Mouse (Mus musculus) heart, embryonic 10.5 days (tissue): Measurements from ENCODE around the gene Dennd1a. TPM values are rescaled to one million over a fixed set of nuclear protein-coding genes. Genes with fewer than 3 reads are reported as not detected.

ENCODE experiments used
- DNase-seq: peaks from one replicate; pipeline ENCODE4 v3.0.0-alpha.2; 2017; ENCODE audit warnings: low spot score
- H3K27ac ChIP-seq: fragments of 300-500 bp; sonication (generic); 2 replicates; pipeline ENCODE4 v1.5.1; 2016; ENCODE audit warnings: mild to moderate bottlenecking
- H3K27me3 ChIP-seq: fragments of 300-500 bp; sonication (generic); 2 replicates; pipeline ENCODE4 v1.6.1; 2016; ENCODE audit warnings: mild to moderate bottlenecking; ENCODE audit not compliant: poor library complexity, insufficient read depth, severe bottlenecking
- H3K36me3 ChIP-seq: fragments of 300-500 bp; sonication (generic); 2 replicates; pipeline ENCODE4 v1.6.1; 2016; ENCODE audit warnings: mild to moderate bottlenecking, moderate library complexity
- H3K4me1 ChIP-seq: fragments of 300-500 bp; sonication (generic); 2 replicates; pipeline ENCODE4 v1.6.1; 2016; ENCODE audit warnings: mild to moderate bottlenecking
- H3K4me3 ChIP-seq: fragments of 300-500 bp; sonication (generic); 2 replicates; pipeline ENCODE4 v1.5.1; 2016; ENCODE audit warnings: mild to moderate bottlenecking, moderate library complexity
- H3K9me3 ChIP-seq: fragments of 300-500 bp; sonication (generic); 2 replicates; pipeline ENCODE4 v1.6.1; 2016; ENCODE audit warnings: mild to moderate bottlenecking, moderate library complexity
- WGBS: fragments of 180-500 bp; shearing (Covaris S2); methylation state at CpG from one replicate; pipeline ENCODE4 v1.1.7; 2016; 5-methylcytosine and 5-hydroxymethylcytosine counted together
- polyA plus RNA-seq: library from polyadenylated mRNA; unstranded; fragments of >200 nt; fragmentation: Nextera tagmentation; extraction: Ambion mirVana; gene quantifications from 2 replicates; pipeline ENCODE4 v1.2.1, GENCODE M21; 2016

Dennd1a gene
- polyA plus RNA-seq, 1 experiment from 2014 or later = 14.8 TPM

GRCm38 (mm10) chr2:37842719-37843118 is 444.5 kb downstream of the Dennd1a start:
- no peak overlapping the region for H3K4me3 ChIP-seq
- WGBS = 21% methylated on average over 4 of the region's 4 CpGs
- H3K27ac ChIP-seq = peak overlapping the region; percentile 56
- no peaks in the 10 kb centered on the region for H3K27me3 ChIP-seq
- H3K36me3 ChIP-seq = peaks cover 4% of the 10 kb centered on the region; the same call in 1 of the 2 replicates
- peak; percentile 79 for DNase-seq
- no peaks in the 10 kb centered on the region for H3K9me3 ChIP-seq
- H3K4me1 ChIP-seq = peaks cover 18% of the 10 kb centered on the region

GRCm38 (mm10) chr2:37842151-37842569 is 445.0 kb downstream of the Dennd1a start:
- peak overlapping the region; percentile 56; the same call in 1 of the 2 replicates for H3K27ac ChIP-seq
- H3K36me3 ChIP-seq = peaks cover 4% of the 10 kb centered on the region; the same call in 1 of the 2 replicates
- H3K27me3 ChIP-seq = no peaks in the 10 kb centered on the region
- 19% methylated on average over 7 of the region's 7 CpGs for WGBS
- no peak overlapping the region for H3K4me3 ChIP-seq
- no peak for DNase-seq
- peaks cover 18% of the 10 kb centered on the region for H3K4me1 ChIP-seq
- H3K9me3 ChIP-seq = no peaks in the 10 kb centered on the region

- DNase-seq = no peak
Observed at GRCm38 (mm10) chr2:37839922-37840321, 447.3 kb downstream of the Dennd1a start.

GRCm38 (mm10) chr2:37838202-37838984 is 448.8 kb downstream of the Dennd1a start:
- Histone ChIP-seq H3K4me1 (peaks cover 16% of the 10 kb centered on the region), H3K27me3 (no peaks in the 10 kb centered on the region), H3K9me3 (no peaks in the 10 kb centered on the region), H3K4me3 (no peak overlapping the region), H3K27ac (no peak overlapping the region), H3K36me3 (no peaks in the 10 kb centered on the region)
- 84% methylated on average over 7 of the region's 7 CpGs for WGBS
- DNase-seq = no peak

More at GRCm38 (mm10) chr2:37839922-37840321, 447.3 kb downstream of the Dennd1a start:
- Histone ChIP-seq H3K4me3 (no peak overlapping the region), H3K36me3 (peaks cover 4% of the 10 kb centered on the region; the same call in 1 of the 2 replicates), H3K27me3 (no peaks in the 10 kb centered on the region), H3K4me1 (peaks cover 18% of the 10 kb centered on the region), H3K27ac (no peak overlapping the region), H3K9me3 (no peaks in the 10 kb centered on the region)

GRCm38 (mm10) chr2:37837542-37837941 is 449.6 kb downstream of the Dennd1a start:
- Histone ChIP-seq H3K4me3 (no peak overlapping the region), H3K36me3 (no peaks in the 10 kb centered on the region), H3K4me1 (peaks cover 12% of the 10 kb centered on the region), H3K27me3 (no peaks in the 10 kb centered on the region), H3K27ac (no peak overlapping the region), H3K9me3 (no peaks in the 10 kb centered on the region)
- DNase-seq = no peak
- 95% methylated on average over 3 of the region's 3 CpGs for WGBS

GRCm38 (mm10) chr2:37836926-37837325 is 450.3 kb downstream of the Dennd1a start:
- no peaks in the 10 kb centered on the region for H3K36me3 ChIP-seq
- no peak for DNase-seq
- peaks cover 7% of the 10 kb centered on the region for H3K4me1 ChIP-seq
- no peak overlapping the region for H3K27ac ChIP-seq
- H3K4me3 ChIP-seq = no peak overlapping the region
- no peaks in the 10 kb centered on the region for H3K9me3 ChIP-seq
- no peaks in the 10 kb centered on the region for H3K27me3 ChIP-seq
- 91% methylated on average over 3 of the region's 3 CpGs for WGBS

- Histone ChIP-seq H3K9me3 (no peaks in the 10 kb centered on the region), H3K36me3 (no peaks in the 10 kb centered on the region), H3K4me3 (no peak overlapping the region), H3K27me3 (no peaks in the 10 kb centered on the region), H3K27ac (no peak overlapping the region), H3K4me1 (peaks cover 31% of the 10 kb centered on the region)
- WGBS = 71% methylated on average over 10 of the region's 10 CpGs
- DNase-seq = no peak
Observed at GRCm38 (mm10) chr2:37832253-37832652, 454.9 kb downstream of the Dennd1a start.

- DNase-seq = no peak
- no peak overlapping the region for H3K4me3 ChIP-seq
- no peaks in the 10 kb centered on the region for H3K9me3 ChIP-seq
- 48% methylated on average over 9 of the region's 9 CpGs for WGBS
- H3K36me3 ChIP-seq = no peaks in the 10 kb centered on the region
- H3K27ac ChIP-seq = no peak overlapping the region
- H3K27me3 ChIP-seq = peaks cover 14% of the 10 kb centered on the region; the same call in 1 of the 2 replicates
- peaks cover 31% of the 10 kb centered on the region for H3K4me1 ChIP-seq
Observed at GRCm38 (mm10) chr2:37829758-37830275, 457.4 kb downstream of the Dennd1a start.

GRCm38 (mm10) chr2:37823826-37824225 is 463.4 kb downstream of the Dennd1a start:
- no peaks in the 10 kb centered on the region for H3K36me3 ChIP-seq
- no peak for DNase-seq
- WGBS = 87% methylated on average over 2 of the region's 2 CpGs
- no peaks in the 10 kb centered on the region for H3K9me3 ChIP-seq
- H3K27me3 ChIP-seq = peaks cover 21% of the 10 kb centered on the region
- H3K4me3 ChIP-seq = no peak overlapping the region
- H3K4me1 ChIP-seq = peaks cover 8% of the 10 kb centered on the region; the same call in 1 of the 2 replicates
- no peak overlapping the region for H3K27ac ChIP-seq

- peaks cover 21% of the 10 kb centered on the region for H3K27me3 ChIP-seq
- peaks cover 17% of the 10 kb centered on the region; the same call in 1 of the 2 replicates for H3K4me1 ChIP-seq
- WGBS = 69% methylated on average over 5 of the region's 5 CpGs
- H3K9me3 ChIP-seq = no peaks in the 10 kb centered on the region
- DNase-seq = no peak
- no peak overlapping the region for H3K27ac ChIP-seq
- H3K4me3 ChIP-seq = no peak overlapping the region
- H3K36me3 ChIP-seq = no peaks in the 10 kb centered on the region
Observed at GRCm38 (mm10) chr2:37822122-37822521, 465.1 kb downstream of the Dennd1a start.

GRCm38 (mm10) chr2:37819526-37820152 is 467.6 kb downstream of the Dennd1a start:
- Histone ChIP-seq H3K9me3 (no peaks in the 10 kb centered on the region), H3K4me3 (no peak overlapping the region), H3K4me1 (peaks cover 27% of the 10 kb centered on the region), H3K27me3 (peaks cover 12% of the 10 kb centered on the region; the same call in 1 of the 2 replicates), H3K27ac (no peak overlapping the region), H3K36me3 (no peaks in the 10 kb centered on the region; the same call in 1 of the 2 replicates)
- WGBS = 72% methylated on average over 4 of the region's 4 CpGs
- no peak for DNase-seq

- no peak overlapping the region for H3K4me3 ChIP-seq
- peaks cover 27% of the 10 kb centered on the region for H3K4me1 ChIP-seq
- peaks cover 12% of the 10 kb centered on the region; the same call in 1 of the 2 replicates for H3K27me3 ChIP-seq
- H3K9me3 ChIP-seq = no peaks in the 10 kb centered on the region
- DNase-seq = no peak
- no peaks in the 10 kb centered on the region; the same call in 1 of the 2 replicates for H3K36me3 ChIP-seq
- no peak overlapping the region for H3K27ac ChIP-seq
- WGBS = 28% methylated on average over 5 of the region's 5 CpGs
Observed at GRCm38 (mm10) chr2:37818761-37819525, 468.2 kb downstream of the Dennd1a start.
